Mouse (Mus musculus): ENCODE data around the gene Cth. TPM values are rescaled to one million over a fixed set of nuclear protein-coding genes. Genes with fewer than 3 reads are reported as not detected.
A peak's percentile ranks its signal among the peaks of the same experiment; 100 is the strongest.
"Not testable (repeated sequence)": the region's sequence is repeated elsewhere in the genome, so short reads cannot be mapped to it uniquely, and the experiment has no call there.

The Cth gene
- polyA plus RNA-seq, 1 experiment from 2014 or later = 70.8 TPM

DNA sequence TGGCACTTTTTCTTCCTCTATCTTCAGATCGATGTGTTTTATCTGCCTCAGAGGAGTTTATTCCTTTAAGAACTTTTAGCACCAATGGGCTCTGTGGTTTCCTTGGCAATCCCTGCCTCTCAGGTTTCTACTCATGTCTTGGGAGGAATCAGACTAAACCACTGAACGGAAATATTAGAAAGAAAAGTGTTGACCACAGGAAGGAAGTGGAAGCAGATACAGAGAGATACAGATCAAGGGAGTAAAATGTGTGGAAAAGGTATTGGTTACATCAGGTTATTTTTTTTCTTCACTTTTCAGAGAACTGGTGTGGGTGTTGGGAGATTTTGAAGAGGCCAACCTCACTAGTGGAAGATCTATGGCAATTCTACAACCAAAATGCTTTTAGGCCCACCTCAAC lies 13.7 kb upstream of the Cth start:
- WGBS = 75% methylated on average over 2 of the region's 2 CpGs
- Histone ChIP-seq H3K4me2 (ENCODE audit: low read depth, low read length) (no peak overlapping the region), H3K9ac (ENCODE audit: low read depth, low read length) (no peak overlapping the region), H3K36me3 (ENCODE audit: control insufficient read depth, insufficient read depth, low read length) (no peaks in the 10 kb centered on the region), H3K4me3 (ENCODE audit: low read length) (no peak overlapping the region), H3K27me3 (replicated peaks; ENCODE audit: control insufficient read depth, insufficient read depth, low read length) (no peaks in the 10 kb centered on the region), H3K4me1 (ENCODE audit: control insufficient read depth, insufficient read depth, low read length) (no peaks in the 10 kb centered on the region), H3K9me3 (ENCODE audit: control insufficient read depth, low read length) (no peaks in the 10 kb centered on the region), H3K27ac (ENCODE audit: low read length) (no peak overlapping the region)
- no peak for ATAC-seq

DNA sequence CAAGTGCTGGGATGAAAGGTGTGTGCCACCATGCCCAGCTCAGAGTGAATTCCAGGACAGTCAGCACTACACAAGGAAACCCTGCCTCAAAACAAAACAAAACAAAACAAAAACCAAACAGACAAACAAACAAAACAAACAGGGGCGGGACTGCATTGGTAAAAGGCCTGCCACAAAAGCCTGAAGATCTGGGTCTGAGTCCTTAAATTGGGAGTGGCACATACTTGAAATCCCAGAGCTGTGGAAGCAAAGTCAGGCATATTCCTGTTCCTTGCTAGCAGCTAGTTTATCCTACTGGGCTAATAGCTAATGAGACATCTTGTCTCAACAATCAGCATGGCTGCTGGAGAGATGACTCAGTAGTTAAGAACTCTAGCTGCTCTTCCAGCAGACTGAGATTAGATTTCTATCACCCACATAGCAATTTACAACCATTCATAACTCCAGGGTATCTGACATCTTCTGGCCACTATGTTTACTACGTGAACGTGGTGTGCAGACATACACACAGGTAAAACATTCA lies 9.5 kb upstream of the Cth start:
- Histone ChIP-seq H3K27ac (ENCODE audit: low read length) (no peak overlapping the region), H3K27me3 (replicated peaks; ENCODE audit: control insufficient read depth, insufficient read depth, low read length) (no peaks in the 10 kb centered on the region), H3K4me3 (ENCODE audit: low read length) (no peak overlapping the region), H3K36me3 (ENCODE audit: control insufficient read depth, insufficient read depth, low read length) (no peaks in the 10 kb centered on the region), H3K9ac (ENCODE audit: low read depth, low read length) (no peak overlapping the region), H3K4me1 (ENCODE audit: control insufficient read depth, insufficient read depth, low read length) (no peaks in the 10 kb centered on the region), H3K9me3 (ENCODE audit: control insufficient read depth, low read length) (no peaks in the 10 kb centered on the region), H3K4me2 (ENCODE audit: low read depth, low read length) (no peak overlapping the region)
- ATAC-seq = no peak
- WGBS = 59% methylated on average over 3 of the region's 3 CpGs

DNA sequence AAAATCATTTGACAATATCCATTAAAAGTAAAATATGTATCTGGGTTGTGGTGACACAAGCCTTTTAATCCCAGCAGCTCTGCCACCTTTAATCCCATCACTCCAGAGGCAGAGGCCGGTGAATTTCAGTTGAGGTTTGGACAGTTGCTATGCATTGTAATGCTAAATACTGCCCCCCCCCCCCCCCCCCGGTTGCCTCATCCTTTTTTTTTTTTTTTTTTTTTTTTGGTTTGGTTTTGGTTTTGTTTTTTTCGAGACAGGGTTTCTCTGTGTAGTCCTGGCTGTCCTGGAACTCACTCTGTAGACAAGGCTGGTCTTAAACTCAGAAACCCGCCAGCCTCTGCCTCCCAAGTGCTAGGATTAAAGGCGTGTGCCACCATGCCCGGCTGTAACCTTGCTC lies 8.3 kb upstream of the Cth start:
- not testable (repeated sequence) for H3K27me3 ChIP-seq (replicated peaks; ENCODE audit: control insufficient read depth, insufficient read depth, low read length); H3K9me3 ChIP-seq (ENCODE audit: control insufficient read depth, low read length); H3K9ac ChIP-seq (ENCODE audit: low read depth, low read length); H3K27ac ChIP-seq (ENCODE audit: low read length); ATAC-seq; H3K4me3 ChIP-seq (ENCODE audit: low read length); H3K36me3 ChIP-seq (ENCODE audit: control insufficient read depth, insufficient read depth, low read length); H3K4me1 ChIP-seq (ENCODE audit: control insufficient read depth, insufficient read depth, low read length); H3K4me2 ChIP-seq (ENCODE audit: low read depth, low read length)
- WGBS = 82% methylated on average over 5 of the region's 6 CpGs

DNA sequence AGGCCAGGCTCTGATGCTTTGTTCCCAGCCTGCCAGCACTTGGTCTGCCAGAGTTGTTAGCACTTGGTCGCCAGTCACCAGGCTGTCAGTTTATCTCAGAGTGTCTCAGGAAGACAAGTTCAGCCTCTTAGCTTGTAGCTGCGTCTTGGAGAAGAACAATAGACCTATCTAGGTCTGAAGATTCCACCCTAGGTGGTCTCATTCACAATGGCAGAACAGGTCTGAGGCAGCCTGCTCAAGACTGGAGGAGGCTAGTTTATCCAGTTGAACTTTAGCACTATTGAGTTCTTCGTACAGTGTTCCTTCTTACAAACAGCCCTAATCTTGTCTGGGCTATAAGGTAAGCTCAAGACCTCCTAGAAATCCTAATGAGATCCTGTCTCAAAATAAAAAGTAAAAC lies 7.2 kb upstream of the Cth start:
- Histone ChIP-seq H3K9me3 (ENCODE audit: control insufficient read depth, low read length) (no peaks in the 10 kb centered on the region), H3K27ac (ENCODE audit: low read length) (peak overlapping the region; percentile 62; the same call in 1 of the 2 replicates), H3K4me1 (ENCODE audit: control insufficient read depth, insufficient read depth, low read length) (no peaks in the 10 kb centered on the region), H3K4me2 (ENCODE audit: low read depth, low read length) (0 out of 2 replicates have a peak overlapping the region, but pooled peaks have one; percentile 14), H3K4me3 (ENCODE audit: low read length) (no peak overlapping the region), H3K27me3 (replicated peaks; ENCODE audit: control insufficient read depth, insufficient read depth, low read length) (no peaks in the 10 kb centered on the region), H3K9ac (ENCODE audit: low read depth, low read length) (no peak overlapping the region), H3K36me3 (ENCODE audit: control insufficient read depth, insufficient read depth, low read length) (no peaks in the 10 kb centered on the region)
- ATAC-seq = peak; percentile 82
- 37% methylated on average over 3 of the region's 3 CpGs for WGBS

DNA sequence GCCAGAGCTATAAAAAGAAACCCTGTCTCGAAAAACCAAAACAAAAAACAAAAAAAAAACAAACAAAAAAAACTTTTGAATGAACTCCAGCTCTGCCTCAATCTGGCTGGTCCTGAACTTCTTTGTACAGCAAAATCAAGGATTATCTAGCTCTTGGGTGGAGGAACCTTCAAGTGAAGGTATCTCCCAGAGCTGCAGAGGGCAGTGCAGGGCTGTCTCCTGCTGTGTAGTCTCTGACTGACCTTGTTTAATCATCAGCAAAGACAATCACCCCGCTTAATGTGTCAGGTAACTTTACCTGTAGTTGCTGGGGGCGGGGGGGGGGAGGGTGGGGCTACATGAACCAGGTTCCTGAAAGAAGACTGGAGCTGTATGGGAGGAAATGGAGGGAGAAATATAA lies 6.7 kb upstream of the Cth start:
- ATAC-seq = peak; percentile 90
- peak overlapping the region; percentile 62; the same call in 1 of the 2 replicates for H3K27ac ChIP-seq (ENCODE audit: low read length)
- 45% methylated on average over 3 of the region's 3 CpGs for WGBS
- no peaks in the 10 kb centered on the region for H3K9me3 ChIP-seq (ENCODE audit: control insufficient read depth, low read length)
- H3K36me3 ChIP-seq (ENCODE audit: control insufficient read depth, insufficient read depth, low read length) = no peaks in the 10 kb centered on the region
- H3K9ac ChIP-seq (ENCODE audit: low read depth, low read length) = no peak overlapping the region
- H3K4me1 ChIP-seq (ENCODE audit: control insufficient read depth, insufficient read depth, low read length) = no peaks in the 10 kb centered on the region
- H3K27me3 ChIP-seq (replicated peaks; ENCODE audit: control insufficient read depth, insufficient read depth, low read length) = no peaks in the 10 kb centered on the region
- 0 out of 2 replicates have a peak overlapping the region, but pooled peaks have one; percentile 14 for H3K4me2 ChIP-seq (ENCODE audit: low read depth, low read length)
- H3K4me3 ChIP-seq (ENCODE audit: low read length) = no peak overlapping the region

DNA sequence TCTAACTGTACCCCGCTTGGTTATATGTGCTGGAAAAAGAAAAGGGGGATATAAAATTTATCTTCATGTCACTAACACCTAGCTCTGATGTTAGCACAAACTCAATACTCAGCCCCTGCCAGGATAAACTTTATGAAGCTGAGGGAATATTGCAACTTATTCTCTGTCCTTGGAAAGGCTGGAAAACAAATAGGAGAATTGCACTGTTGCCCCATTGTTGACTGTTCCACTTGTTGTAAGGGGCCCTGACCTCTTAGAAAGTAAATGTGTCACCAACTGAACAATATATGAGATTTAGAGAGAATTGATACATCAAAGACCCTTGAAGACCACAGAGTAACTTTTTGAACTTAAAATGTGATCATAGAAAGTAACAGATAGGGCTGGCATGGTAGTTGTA lies 4.5 kb upstream of the Cth start:
- Histone ChIP-seq H3K4me2 (ENCODE audit: low read depth, low read length) (no peak overlapping the region), H3K4me1 (ENCODE audit: control insufficient read depth, insufficient read depth, low read length) (0 out of 2 replicates have a peak, but pooled peaks cover 2% of the 10 kb centered on the region), H3K9ac (ENCODE audit: low read depth, low read length) (no peak overlapping the region), H3K4me3 (ENCODE audit: low read length) (no peak overlapping the region), H3K9me3 (ENCODE audit: control insufficient read depth, low read length) (no peaks in the 10 kb centered on the region), H3K27ac (ENCODE audit: low read length) (no peak overlapping the region), H3K36me3 (ENCODE audit: control insufficient read depth, insufficient read depth, low read length) (no peaks in the 10 kb centered on the region), H3K27me3 (replicated peaks; ENCODE audit: control insufficient read depth, insufficient read depth, low read length) (no peaks in the 10 kb centered on the region)
- 67% methylated on average over 1 of the region's 1 CpGs for WGBS
- no peak for ATAC-seq

DNA sequence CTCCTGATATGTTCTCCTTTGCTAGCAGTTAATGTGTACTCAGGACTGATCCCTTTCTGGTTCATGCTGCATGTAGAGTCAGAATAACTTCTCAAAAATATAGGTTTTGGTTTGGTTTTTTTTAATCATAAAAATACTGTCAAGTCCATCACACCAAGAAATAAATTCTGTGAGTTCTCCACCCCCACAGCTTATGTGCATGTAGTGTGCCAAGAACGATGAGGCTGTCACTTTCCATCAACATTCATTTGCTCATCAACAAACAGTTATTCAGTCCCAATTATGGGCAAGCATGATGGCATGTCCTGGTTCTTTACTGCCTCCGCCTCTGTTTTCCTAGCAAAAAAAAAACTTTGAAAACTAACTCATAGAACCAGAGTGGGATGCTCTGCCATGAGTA lies 3.9 kb upstream of the Cth start:
- H3K4me3 ChIP-seq (ENCODE audit: low read length) = no peak overlapping the region
- no peak overlapping the region for H3K27ac ChIP-seq (ENCODE audit: low read length)
- no peaks in the 10 kb centered on the region for H3K27me3 ChIP-seq (replicated peaks; ENCODE audit: control insufficient read depth, insufficient read depth, low read length)
- ATAC-seq = no peak
- 0 out of 2 replicates have a peak, but pooled peaks cover 4% of the 10 kb centered on the region for H3K4me1 ChIP-seq (ENCODE audit: control insufficient read depth, insufficient read depth, low read length)
- no peaks in the 10 kb centered on the region for H3K36me3 ChIP-seq (ENCODE audit: control insufficient read depth, insufficient read depth, low read length)
- no peak overlapping the region for H3K4me2 ChIP-seq (ENCODE audit: low read depth, low read length)
- H3K9ac ChIP-seq (ENCODE audit: low read depth, low read length) = no peak overlapping the region
- H3K9me3 ChIP-seq (ENCODE audit: control insufficient read depth, low read length) = no peaks in the 10 kb centered on the region
- WGBS = 73% methylated on average over 2 of the region's 2 CpGs

DNA sequence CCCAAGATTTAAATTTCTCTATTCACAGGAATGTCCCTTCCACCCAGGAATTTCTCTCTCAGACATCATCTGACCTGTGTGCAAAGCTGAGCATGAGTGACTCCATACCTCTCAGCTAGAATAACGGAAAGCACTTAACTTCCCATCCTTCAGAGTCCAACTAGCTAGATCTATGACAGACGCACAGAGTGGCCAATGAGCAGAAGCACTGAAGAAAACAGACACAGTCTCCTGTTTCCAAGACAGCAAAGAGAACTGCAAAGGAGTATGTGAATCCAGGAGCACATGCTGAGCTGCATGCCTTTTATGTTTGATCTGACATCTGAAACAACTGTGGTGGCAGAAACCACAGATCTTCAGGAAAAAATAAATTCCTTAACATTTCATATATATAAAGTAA lies 1.9 kb upstream of the Cth start:
- Histone ChIP-seq H3K27me3 (replicated peaks; ENCODE audit: control insufficient read depth, insufficient read depth, low read length) (no peaks in the 10 kb centered on the region), H3K4me2 (ENCODE audit: low read depth, low read length) (no peak overlapping the region), H3K36me3 (ENCODE audit: control insufficient read depth, insufficient read depth, low read length) (no peaks in the 10 kb centered on the region), H3K9ac (ENCODE audit: low read depth, low read length) (no peak overlapping the region), H3K27ac (ENCODE audit: low read length) (no peak overlapping the region), H3K4me1 (ENCODE audit: control insufficient read depth, insufficient read depth, low read length) (0 out of 2 replicates have a peak, but pooled peaks cover 4% of the 10 kb centered on the region), H3K4me3 (ENCODE audit: low read length) (no peak overlapping the region), H3K9me3 (ENCODE audit: control insufficient read depth, low read length) (no peaks in the 10 kb centered on the region)
- no peak for ATAC-seq
- 49% methylated on average over 2 of the region's 2 CpGs for WGBS

DNA sequence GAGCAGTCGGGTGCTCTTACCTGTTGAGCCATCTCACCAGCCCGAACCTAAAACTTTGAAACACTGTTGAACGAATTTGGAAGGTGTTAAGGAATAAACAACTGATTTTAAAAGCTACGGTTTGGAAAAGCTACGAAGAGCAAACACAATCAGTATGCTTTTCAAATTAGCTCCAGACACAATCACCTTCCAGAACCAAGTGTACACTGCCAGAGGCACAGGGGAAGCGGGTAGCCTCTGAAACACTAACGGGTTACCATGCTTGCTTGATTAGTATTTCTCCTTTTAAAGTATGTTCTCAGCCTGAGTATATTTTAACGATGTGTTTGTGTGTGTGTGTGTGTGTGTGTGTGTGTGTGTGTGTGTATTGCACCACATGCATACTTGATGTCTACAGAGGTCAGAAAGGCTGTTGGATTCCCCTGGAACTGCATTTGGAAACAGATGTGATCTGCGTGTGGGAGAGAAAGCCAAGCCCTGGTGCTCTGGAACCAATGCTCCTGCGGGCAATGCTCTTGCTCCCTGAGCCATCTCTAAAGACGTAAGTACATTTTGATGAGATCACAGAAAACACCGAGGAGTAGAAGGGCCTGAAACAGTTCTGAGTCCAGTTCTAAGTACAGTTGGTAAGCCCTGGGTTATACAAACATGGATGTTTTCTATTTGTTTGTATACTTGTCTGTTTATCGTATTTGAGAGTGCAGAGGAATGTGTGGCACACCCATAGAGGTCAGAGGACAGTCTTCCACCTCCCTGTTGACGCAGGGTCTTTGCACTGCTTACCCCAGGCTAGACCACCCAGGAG lies 1.0 kb upstream of the Cth start:
- no peak for ATAC-seq
- Histone ChIP-seq H3K4me2 (ENCODE audit: low read depth, low read length) (no peak overlapping the region), H3K27ac (ENCODE audit: low read length) (no peak overlapping the region), H3K36me3 (ENCODE audit: control insufficient read depth, insufficient read depth, low read length) (no peaks in the 10 kb centered on the region), H3K9me3 (ENCODE audit: control insufficient read depth, low read length) (no peaks in the 10 kb centered on the region), H3K9ac (ENCODE audit: low read depth, low read length) (no peak overlapping the region), H3K27me3 (replicated peaks; ENCODE audit: control insufficient read depth, insufficient read depth, low read length) (no peaks in the 10 kb centered on the region), H3K4me3 (ENCODE audit: low read length) (no peak overlapping the region), H3K4me1 (ENCODE audit: control insufficient read depth, insufficient read depth, low read length) (0 out of 2 replicates have a peak, but pooled peaks cover 4% of the 10 kb centered on the region)
- 86% methylated on average over 14 of the region's 14 CpGs for WGBS
